8 mouse cellular contexts compared by ENCODE assay signal in genomic region chr1:134454904-134455824, GRCm38 (mm10). TPM values are rescaled to one million over a fixed set of nuclear protein-coding genes. Genes with fewer than 3 reads are reported as not detected.
A peak's percentile ranks its signal among the peaks of the same experiment; 100 is the strongest.
DNase-seq lines count a peak whose midpoint lies in the region; ATAC-seq and TF ChIP-seq lines count a peak whose summit lies in the region.

Gene Klhl12 (plus strand): TSS chr1:134455531.

- peak; percentile 90 for DNase-seq in 416B (ENCODE audit: low read depth)
- DNase-seq in heart, adult 9 months (ENCODE audit: low spot score in 2 of 2): peak; percentile 89 to 92
- DNase-seq in monocyte, adult 2 months (ENCODE audit: low read depth in 1 of 2, low spot score in 2 of 2): peak; percentile 78 to 91
- peak; percentile 93 to 94 for DNase-seq in spleen, postnatal 36 days (ENCODE audit: low spot score in 2 of 2)

- H3K27ac ChIP-seq in bone marrow, adult 2 months (ENCODE audit: control insufficient read depth, insufficient read depth, low read depth, low read length, poor library complexity): peak within 1 kb of the TSS; percentile 82
- H3K27ac ChIP-seq in embryonic facial prominence, embryonic 15.5 days (replicated peaks): peak within 1 kb of the TSS; percentile 82
- H3K27ac ChIP-seq in kidney, embryonic 14.5 days (ENCODE audit: low read depth, low read length): peak within 1 kb of the TSS; percentile 57
- H3K27ac ChIP-seq in limb, embryonic 15.5 days: peak within 1 kb of the TSS; percentile 88

- TF ChIP-seq CTCF in bone marrow, adult 2 months (IDR thresholded peaks at IDR 0.05; ENCODE audit: control insufficient read depth, insufficient read depth, low read length): no peak

- ATAC-seq in embryonic facial prominence, embryonic 15.5 days (ENCODE audit: insufficient number of reproducible peaks, low FRiP score, low TSS enrichment, low read depth): peak; percentile 95
- peak; percentile 94 for ATAC-seq in kidney, embryonic 14.5 days (ENCODE audit: low FRiP score, low TSS enrichment)
- ATAC-seq in limb, embryonic 15.5 days (ENCODE audit: insufficient number of reproducible peaks, low FRiP score, low TSS enrichment, low read depth): peak; percentile 85

- WGBS in bone marrow, adult 2 months: 1% methylated on average over 61 of the region's 61 CpGs
- under 1% methylated on average over 60 of the region's 61 CpGs for whole genome bisulfite sequencing in embryonic facial prominence, embryonic 15.5 days
- WGBS in kidney, embryonic 14.5 days: 2% methylated on average over 61 of the region's 61 CpGs
- WGBS in limb, embryonic 15.5 days: 1% methylated on average over 61 of the region's 61 CpGs

- TF ChIP-seq POLR2A in bone marrow, adult 2 months (IDR thresholded peaks at IDR 0.05; ENCODE audit: borderline replicate concordance, control insufficient read depth, low read depth, low read length): peak; percentile 87; the same call in 1 of the 2 replicates

- peaks cover 17% of the 10 kb centered on the region for H3K36me3 ChIP-seq in embryonic facial prominence, embryonic 15.5 days
- peaks cover 7% of the 10 kb centered on the region; the same call in 1 of the 2 replicates for H3K36me3 ChIP-seq in kidney, embryonic 14.5 days (ENCODE audit: control insufficient read depth, insufficient read depth, low read length)
- peaks cover 19% of the 10 kb centered on the region for H3K36me3 ChIP-seq in limb, embryonic 15.5 days

- peak within 1 kb of the TSS; percentile 80 for H3K4me3 ChIP-seq in bone marrow, adult 2 months (replicated peaks; ENCODE audit: control insufficient read depth, low read depth, low read length)
- peak within 1 kb of the TSS; percentile 97 for H3K4me3 ChIP-seq in embryonic facial prominence, embryonic 15.5 days (replicated peaks)
- peak within 1 kb of the TSS; percentile 98 for H3K4me3 ChIP-seq in kidney, embryonic 14.5 days (ENCODE audit: low read length)
- peak within 1 kb of the TSS; percentile 98 for H3K4me3 ChIP-seq in limb, embryonic 15.5 days

- peak within 1 kb of the TSS; percentile 87 for H3K9ac ChIP-seq in embryonic facial prominence, embryonic 15.5 days
- H3K9ac ChIP-seq in kidney, embryonic 14.5 days (ENCODE audit: low read depth, low read length): peak within 1 kb of the TSS; percentile 92
- H3K9ac ChIP-seq in limb, embryonic 15.5 days: peak within 1 kb of the TSS; percentile 99

- peak within 1 kb of the TSS; percentile 82 for H3K4me2 ChIP-seq in embryonic facial prominence, embryonic 15.5 days (replicated peaks)
- peak within 1 kb of the TSS; percentile 86 for H3K4me2 ChIP-seq in kidney, embryonic 14.5 days (replicated peaks; ENCODE audit: low read depth, low read length)
- peak within 1 kb of the TSS; percentile 61 for H3K4me2 ChIP-seq in limb, embryonic 15.5 days

- H3K4me1 ChIP-seq in bone marrow, adult 2 months (ENCODE audit: control insufficient read depth, insufficient read depth, low read length): peaks cover 2% of the 10 kb centered on the region; the same call in 1 of the 2 replicates
- peaks cover 13% of the 10 kb centered on the region for H3K4me1 ChIP-seq in embryonic facial prominence, embryonic 15.5 days
- H3K4me1 ChIP-seq in kidney, embryonic 14.5 days (ENCODE audit: control insufficient read depth, insufficient read depth, low read length): peaks cover 8% of the 10 kb centered on the region; the same call in 1 of the 2 replicates
- H3K4me1 ChIP-seq in limb, embryonic 15.5 days: peaks cover 6% of the 10 kb centered on the region; the same call in 1 of the 2 replicates

- no peaks in the 10 kb centered on the region for H3K27me3 ChIP-seq in embryonic facial prominence, embryonic 15.5 days
- H3K27me3 ChIP-seq in kidney, embryonic 14.5 days (ENCODE audit: control insufficient read depth, insufficient read depth, low read length): no peaks in the 10 kb centered on the region
- no peaks in the 10 kb centered on the region for H3K27me3 ChIP-seq in limb, embryonic 15.5 days

- H3K9me3 ChIP-seq in embryonic facial prominence, embryonic 15.5 days (replicated peaks): no peaks in the 10 kb centered on the region
- H3K9me3 ChIP-seq in kidney, embryonic 14.5 days (ENCODE audit: control insufficient read depth, low read length): no peaks in the 10 kb centered on the region
- no peaks in the 10 kb centered on the region for H3K9me3 ChIP-seq in limb, embryonic 15.5 days

RNA-seq across cellular contexts. Expression of gene Klhl12, which starts in this region (rescaled TPM):
- polyA plus RNA-seq in bone marrow, adult 2 months (2011; ENCODE audit: insufficient read depth, insufficient read length, low replicate concordance, missing spikeins): 24.1 and 38.0 TPM in 2 replicates
- polyA plus RNA-seq in embryonic facial prominence, embryonic 15.5 days (2015; fragmentation: Nextera tagmentation; extraction: Ambion mirVana): 25.6 and 27.6 TPM in 2 replicates
- 17.3 and 27.8 TPM in 2 replicates for polyA plus RNA-seq in kidney, embryonic 14.5 days (2014; fragmentation: Nextera tagmentation; extraction: Ambion mirVana)
- 22.1 and 25.9 TPM in 2 replicates for polyA plus RNA-seq in limb, embryonic 15.5 days (2015; fragmentation: Nextera tagmentation; extraction: Ambion mirVana)

Comparison
In these comparisons a context has a peak if more than half of its experiments do, and no peak if none do; other contexts are left out.
1. Peak in every context shown above with its lines: DNase-seq, ATAC-seq, H3K4me3 ChIP-seq and H3K27ac ChIP-seq.